Mouse (Mus musculus) layer of hippocampus, postnatal 36 days (tissue): ENCODE measurements around the gene Tas2r103. TPM values are rescaled to one million over a fixed set of nuclear protein-coding genes. Genes with fewer than 3 reads are reported as not detected.

ENCODE experiments used
- DNase-seq, 2 experiments: peaks; one replicate each; pipeline ENCODE4 v3.0.0; 2022
- total RNA-seq, 2 experiments: library from RNA; stranded (reverse); gene quantifications; 2 replicates each; pipeline ENCODE4 v1.2.3; 2021

The Tas2r103 gene
- total RNA-seq, result not detected

GRCm38 (mm10) chr6:133037001-133037400 is at the start of gene Tas2r103:
TSS of gene Tas2r103 (minus strand) at chr6:133037101.
- no peak for DNase-seq

- no peak for DNase-seq
Measured at GRCm38 (mm10) chr6:133055716-133056115, 18.8 kb upstream of the Tas2r103 start, which contains the start of gene Tas2r140. TSS of gene Tas2r140 (minus strand) at chr6:133055816.

Other genes starting within 250 kb of the Tas2r103 start
- gene Tas2r117, start 234.3 kb downstream of the Tas2r103 start, total RNA-seq, result not detected
- gene Tas2r123, start 190.0 kb downstream of the Tas2r103 start, total RNA-seq, result not detected
- gene Tas2r116, start 181.7 kb downstream of the Tas2r103 start, total RNA-seq, result not detected
- gene Tas2r110, start 169.1 kb downstream of the Tas2r103 start, total RNA-seq, result not detected
- gene Tas2r113, start 144.1 kb downstream of the Tas2r103 start, total RNA-seq, result not detected
- gene Tas2r125, start 127.5 kb downstream of the Tas2r103 start, total RNA-seq, result not detected
- not detected for gene Tas2r129, start 86.0 kb downstream of the Tas2r103 start, total RNA-seq
- gene Tas2r131, start 79.2 kb downstream of the Tas2r103 start, total RNA-seq, result not detected
- gene Tas2r109, start 56.1 kb downstream of the Tas2r103 start, total RNA-seq, result not detected
- gene Tas2r140, start 18.7 kb upstream of the Tas2r103 start, total RNA-seq, result not detected
- gene Smim10l1, start 67.8 kb upstream of the Tas2r103 start, total RNA-seq, result 100 to 1,000 TPM in 1 of 2 experiments, 10 to 100 TPM in 1; 89.9 to 103 TPM